Mouse (Mus musculus) liver, embryonic 14 days (tissue): ENCODE measurements around the gene Mfsd6l. TPM values are rescaled to one million over a fixed set of nuclear protein-coding genes. Genes with fewer than 3 reads are reported as not detected.

Experiments
- polyA plus RNA-seq: library from polyadenylated mRNA; depleted of rRNA; stranded (reverse); fragments of >200 nt; gene quantifications from 2 replicates; pipeline ENCODE4 v1.2.3, GENCODE M21; 2012; rRNA removed

The Mfsd6l gene
- 0.05 TPM in 2 replicates for polyA plus RNA-seq

GRCm38 (mm10) chr11:68555918-68556584, at the start of gene Mfsd6l:
TSS of gene Mfsd6l (plus strand) at chr11:68556186.

GRCm38 (mm10) chr11:68586721-68587120, 30.7 kb downstream of the Mfsd6l start, which contains the start of gene Ccdc42:
TSS of gene Ccdc42 (plus strand) at chr11:68587021.

Other genes with a start within 250 kb of the Mfsd6l start
- 0.16 and 0.19 TPM in 2 replicates for gene Ntn1, start 155.4 kb upstream of the Mfsd6l start, polyA plus RNA-seq
- 0.43 and 0.75 TPM in 2 replicates for gene Pik3r5, start 124.1 kb upstream of the Mfsd6l start, polyA plus RNA-seq
- 0.98 and 1.6 TPM in 2 replicates for gene Pik3r6, start 53.2 kb upstream of the Mfsd6l start, polyA plus RNA-seq
- not detected in 2 replicates for gene Ccdc42, start 30.8 kb downstream of the Mfsd6l start, polyA plus RNA-seq
- 26.7 and 28.7 TPM in 2 replicates for gene Myh10, start 135.4 kb downstream of the Mfsd6l start, polyA plus RNA-seq